Mouse (Mus musculus) urinary bladder, postnatal 36 days (tissue): ENCODE results near the gene Supv3l1.

ENCODE experiments used
- DNase-seq, 2 experiments: peaks; one replicate each; pipeline ENCODE4 v3.0.0; 2022; ENCODE audit warnings: low spot score in 2 of 2, mixed read lengths in 1 of 2

Gene Supv3l1

DNA sequence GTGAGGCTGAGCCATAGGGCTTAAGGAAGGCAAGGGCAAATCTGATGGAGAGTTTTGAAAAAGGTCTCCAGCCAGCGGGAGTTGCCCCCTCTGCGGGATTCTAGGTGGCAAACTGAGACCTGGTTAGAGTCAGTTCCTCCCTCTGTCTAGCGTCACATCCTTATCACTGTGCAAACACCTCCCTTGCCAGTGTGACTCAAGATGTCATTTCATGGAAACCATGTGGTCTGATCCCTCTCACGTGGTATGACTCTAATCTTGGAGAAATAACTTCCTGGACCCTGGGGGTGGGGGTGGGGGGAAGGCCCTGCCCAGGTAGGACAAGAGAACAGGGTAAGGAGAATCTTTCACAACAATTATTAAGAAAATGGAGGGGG is 35.9 kb downstream of the Supv3l1 start:
- peak in 1 of 2 experiments; percentile 13 for DNase-seq

- peak; percentile 23 to 43 for DNase-seq
These were observed 36.5 kb downstream of the Supv3l1 start for GRCm38 (mm10) chr10:62412906-62413605.

- DNase-seq: no peak
These were observed 37.8 kb downstream of the Supv3l1 start for GRCm38 (mm10) chr10:62411431-62412410.

- peak; percentile 53 to 59 for DNase-seq
These were observed 38.6 kb downstream of the Supv3l1 start for GRCm38 (mm10) chr10:62410943-62411342.

GRCm38 (mm10) chr10:62404901-62405300 is 44.6 kb downstream of the Supv3l1 start:
- DNase-seq: no peak

- DNase-seq: peak in 1 of 2 experiments; percentile 20
These were observed 47.9 kb downstream of the Supv3l1 start for GRCm38 (mm10) chr10:62401641-62402111.

DNA sequence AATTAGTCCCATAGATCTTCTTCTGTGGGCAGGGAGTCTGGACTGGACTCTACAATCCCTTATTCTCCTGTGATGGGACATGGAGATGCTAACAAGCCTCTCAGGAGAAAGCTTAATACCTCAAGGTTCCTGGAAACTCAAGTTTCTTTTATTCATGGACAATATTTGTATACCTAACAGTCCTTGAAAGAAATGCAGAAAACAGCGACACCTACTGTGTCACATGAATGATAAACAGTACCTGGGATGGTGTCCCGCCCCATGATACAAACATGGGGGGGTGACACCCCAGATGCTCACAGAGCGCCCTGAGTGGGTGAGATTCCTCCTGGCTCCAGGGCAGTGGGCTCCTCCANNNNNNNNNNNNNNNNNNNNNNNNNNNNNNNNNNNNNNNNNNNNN is 66.5 kb downstream of the Supv3l1 start:
- no peak for DNase-seq

DNA sequence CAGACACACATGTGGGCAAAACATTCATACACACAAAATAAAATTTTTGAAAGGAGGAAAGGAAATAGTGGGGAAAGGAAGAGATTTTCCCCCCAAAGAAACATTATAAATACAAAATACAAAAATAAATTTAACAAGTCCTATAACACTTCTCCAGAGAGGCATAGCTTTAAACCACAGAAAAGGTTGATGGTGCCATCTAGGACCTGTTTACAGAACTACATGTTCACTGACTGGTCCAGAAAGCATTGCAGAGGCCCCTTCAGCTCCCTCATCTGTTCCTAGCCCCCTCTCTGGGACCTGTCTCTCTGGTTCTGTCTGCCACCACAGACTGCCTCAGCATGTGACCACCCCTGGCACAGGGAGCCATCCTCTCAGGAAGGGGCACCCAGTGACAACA is 68.6 kb downstream of the Supv3l1 start:
- no peak for DNase-seq

- no peak for DNase-seq
These were observed 69.7 kb downstream of the Supv3l1 start, which contains the start of gene Hk1 for GRCm38 (mm10) chr10:62379808-62380207. Gene Hk1, minus strand, starts transcription at chr10:62379908.
